Mouse (Mus musculus): Measurements from ENCODE around the gene Bcr.
A peak's percentile ranks its signal among the peaks of the same experiment; 100 is the strongest.

Gene Bcr

DNA sequence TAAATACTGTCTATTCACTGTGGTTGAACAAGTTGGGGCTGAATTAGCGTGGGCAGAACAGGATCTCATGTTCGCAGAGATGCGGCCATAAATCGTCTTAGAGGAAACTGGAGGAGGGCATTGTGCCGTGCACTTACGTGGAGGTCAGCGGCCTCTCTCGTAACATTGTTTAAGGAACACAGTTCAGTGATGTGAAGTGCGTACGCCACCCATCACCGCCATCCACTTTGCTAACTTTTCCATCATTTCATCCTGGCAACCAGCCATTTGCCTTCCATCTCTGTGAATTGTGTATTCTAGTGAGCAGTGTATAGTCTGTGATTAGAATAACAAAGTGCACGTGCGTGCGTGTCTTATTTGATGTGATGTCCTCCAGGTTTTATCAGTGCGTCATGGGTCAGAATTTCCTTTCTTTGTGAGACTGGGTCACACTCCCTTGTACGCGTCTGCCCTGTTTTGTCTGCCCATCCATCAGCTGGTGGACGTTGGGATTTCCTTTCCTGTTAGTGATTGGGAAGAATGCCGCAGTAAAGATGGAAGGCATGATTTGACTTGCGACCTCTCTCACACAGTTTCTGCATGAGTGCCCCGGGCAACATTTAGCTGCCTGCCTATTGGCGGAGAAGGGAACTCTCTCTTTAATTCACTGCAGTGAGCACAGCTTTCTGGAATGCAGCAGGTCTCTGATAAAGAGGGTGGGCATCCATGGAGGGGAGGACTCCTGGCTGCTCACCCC is 33.0 kb downstream of the Bcr start:
- no peak for DNase-seq (ENCODE audit: low read depth, low spot score)

DNA sequence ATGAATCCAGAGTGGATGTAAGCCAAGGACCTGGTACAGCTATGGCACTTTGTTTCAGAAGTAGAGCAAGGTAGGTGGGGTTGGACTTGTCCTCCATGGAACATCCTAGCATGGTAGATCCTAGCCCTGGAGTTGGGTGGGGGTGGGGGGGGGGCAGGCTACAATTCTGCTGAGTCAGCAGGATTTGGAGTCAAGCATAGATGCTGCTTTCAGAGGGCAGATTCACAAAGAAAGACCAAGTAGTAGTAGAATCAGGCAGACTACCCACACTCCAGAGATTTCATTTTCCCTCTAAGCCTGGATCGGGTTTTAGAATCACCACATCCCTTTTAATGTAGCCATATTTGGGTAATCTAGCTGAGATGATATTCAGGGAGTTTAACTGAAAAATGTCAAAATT is 33.9 kb downstream of the Bcr start:
- no peak for DNase-seq (ENCODE audit: low read depth, low spot score)

DNA sequence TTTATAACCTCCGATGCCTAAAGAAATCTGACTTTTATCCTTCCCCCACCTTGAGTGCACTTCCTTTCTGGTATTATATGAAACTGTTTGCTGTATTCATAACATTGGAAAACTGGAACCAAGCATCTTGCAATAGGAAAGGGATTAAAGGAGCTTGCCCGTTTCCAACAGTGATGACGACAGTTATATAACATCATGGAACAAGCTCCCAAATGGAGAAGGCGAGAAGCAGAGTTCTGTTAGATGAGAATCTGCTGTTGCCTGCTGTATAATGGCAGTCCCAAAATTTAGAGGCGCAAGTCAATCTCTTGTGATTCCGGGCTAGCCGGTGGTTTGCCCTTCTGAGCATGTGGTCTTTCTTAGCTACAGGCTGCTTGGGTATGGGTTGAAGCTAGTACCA is 34.8 kb downstream of the Bcr start:
- no peak for DNase-seq (ENCODE audit: low read depth, low spot score)

DNA sequence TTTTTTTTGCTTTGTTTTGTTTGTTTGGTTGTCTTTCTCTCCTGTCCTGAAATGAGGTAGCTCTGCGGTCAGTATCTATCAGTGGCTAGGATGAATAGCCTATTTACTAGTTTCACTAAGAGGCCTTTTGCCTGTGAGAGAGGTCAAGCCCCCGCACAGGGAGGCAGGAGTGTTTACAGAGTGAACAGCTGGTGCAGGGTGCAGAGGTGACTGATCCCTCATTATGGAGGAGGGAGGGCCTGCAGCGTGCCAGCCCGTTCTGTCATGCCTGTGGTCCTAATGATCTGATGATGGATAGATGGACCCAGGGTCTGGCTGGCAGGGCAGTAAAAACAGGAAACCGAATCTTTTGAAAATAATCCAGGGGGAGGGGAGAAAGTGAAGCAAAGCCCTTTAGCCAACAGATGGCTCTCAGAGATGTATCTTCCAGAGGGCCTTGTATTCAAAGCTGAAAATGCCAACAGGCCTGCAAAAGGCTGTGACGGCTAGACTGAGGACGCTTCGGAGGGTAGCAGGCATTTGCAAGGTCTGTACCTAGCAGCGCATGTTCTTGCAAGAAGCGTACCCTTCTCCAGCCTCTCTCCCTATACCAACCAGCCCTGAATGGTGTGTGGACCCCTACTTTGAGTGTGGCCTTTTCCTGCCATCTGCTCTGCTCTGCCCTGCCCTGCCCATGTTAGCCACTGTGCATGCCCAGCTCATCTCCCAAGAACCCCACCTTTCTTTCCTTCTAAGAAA is 38.2 kb downstream of the Bcr start:
- DNase-seq (ENCODE audit: low read depth, low spot score) = no peak

DNA sequence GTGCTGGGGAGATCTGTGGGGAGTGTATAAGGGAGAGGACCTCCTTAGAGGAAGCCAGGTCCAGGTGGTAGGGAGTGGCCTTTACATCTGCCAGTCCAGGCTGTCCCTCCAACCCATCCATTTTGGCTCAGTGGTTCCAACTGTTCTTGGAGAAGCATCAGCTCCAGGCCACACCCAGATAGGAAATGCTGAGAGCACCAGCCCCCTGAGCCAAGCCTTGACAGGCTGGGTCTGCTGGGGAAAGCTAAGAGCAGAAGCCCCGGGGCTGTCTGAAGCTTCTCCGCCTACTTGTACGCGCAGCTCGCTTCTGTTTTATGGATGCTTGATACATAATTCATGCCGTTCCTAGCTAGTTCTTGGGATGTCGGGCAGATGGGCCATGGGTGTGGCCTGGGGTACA is 39.9 kb downstream of the Bcr start:
- no peak for DNase-seq (ENCODE audit: low read depth, low spot score)

DNA sequence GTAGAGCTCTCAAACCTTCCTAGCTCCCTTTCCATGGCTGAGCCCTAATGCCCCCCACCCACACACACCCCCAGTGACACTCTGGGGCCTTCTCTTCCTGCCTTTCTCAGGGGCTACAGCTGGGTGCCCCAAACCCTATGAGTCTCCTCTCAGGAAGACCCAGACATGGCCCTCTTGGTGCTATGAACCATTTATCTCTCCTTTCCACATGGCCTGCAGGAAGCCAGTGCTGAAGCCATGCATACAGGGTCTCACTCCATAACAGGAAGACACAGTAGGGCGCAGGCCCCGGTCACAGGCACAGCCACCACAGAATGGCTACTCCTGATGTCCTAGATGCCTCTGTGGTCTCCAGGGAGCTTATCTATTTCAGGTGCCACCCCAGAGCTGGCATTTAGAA is 43.1 kb downstream of the Bcr start:
- DNase-seq (ENCODE audit: low read depth, low spot score) = no peak

DNA sequence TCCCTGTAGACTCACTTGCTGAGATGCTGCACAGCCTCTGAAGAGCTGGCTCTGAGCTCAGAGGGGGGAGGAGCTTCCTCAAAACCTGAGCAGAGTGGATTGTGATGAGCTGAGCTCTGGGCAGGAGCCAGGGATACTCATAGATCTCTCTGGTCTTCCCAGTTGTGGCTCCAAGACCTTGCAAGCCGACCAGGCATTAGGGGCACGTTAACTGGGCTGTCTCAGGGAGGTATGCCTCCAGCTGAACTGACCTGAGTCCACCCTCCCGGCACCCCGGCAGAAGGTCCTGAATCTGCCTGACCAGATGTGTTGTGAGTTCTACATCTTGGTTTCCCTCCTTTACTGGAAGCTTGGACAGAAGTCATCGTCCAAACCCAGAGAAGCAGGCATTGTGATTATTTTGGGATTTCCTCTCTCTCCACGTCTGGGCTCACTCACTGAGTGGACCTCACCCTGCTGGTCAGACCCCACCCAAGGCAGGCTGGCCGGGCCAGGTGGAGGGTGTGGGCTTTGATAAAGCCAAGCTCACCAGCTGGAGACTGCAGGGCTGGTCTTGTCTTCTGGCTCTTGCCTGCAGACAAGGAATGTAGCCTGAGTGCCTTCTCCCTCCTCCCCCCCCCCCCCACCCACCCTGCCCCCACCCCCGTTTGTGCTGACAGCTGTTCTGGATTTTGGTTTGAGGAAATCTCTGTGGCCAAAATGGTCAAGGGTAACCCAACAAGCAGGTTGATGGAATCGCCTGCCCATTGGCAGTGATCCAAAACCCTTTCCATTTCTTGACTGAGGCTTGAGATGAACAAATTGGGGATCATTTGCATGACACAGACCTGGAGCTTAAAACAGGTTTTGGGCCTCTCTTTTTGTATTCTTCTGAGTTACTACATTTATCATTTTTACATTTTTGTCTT is 44.1 kb downstream of the Bcr start:
- peak; percentile 48 for DNase-seq (ENCODE audit: low read depth, low spot score)

DNA sequence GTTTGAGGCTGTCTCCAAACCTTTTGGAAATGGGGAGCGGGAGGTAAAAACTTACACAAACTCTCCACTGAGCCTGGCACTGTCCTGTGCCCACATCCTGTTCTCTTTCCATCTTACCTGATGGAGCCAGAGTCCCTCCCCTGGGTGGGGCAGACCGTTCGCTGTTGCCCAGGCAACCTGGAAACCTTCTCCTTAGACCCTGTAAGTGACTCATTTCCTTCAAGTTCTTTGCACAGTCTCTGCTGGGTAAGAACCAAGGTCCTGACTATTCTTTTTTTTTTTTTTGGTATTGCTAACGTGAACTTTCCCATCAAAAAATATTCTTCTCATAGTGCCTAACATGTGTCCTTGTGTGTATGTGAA is 44.7 kb downstream of the Bcr start:
- no peak for DNase-seq (ENCODE audit: low read depth, low spot score)

DNA sequence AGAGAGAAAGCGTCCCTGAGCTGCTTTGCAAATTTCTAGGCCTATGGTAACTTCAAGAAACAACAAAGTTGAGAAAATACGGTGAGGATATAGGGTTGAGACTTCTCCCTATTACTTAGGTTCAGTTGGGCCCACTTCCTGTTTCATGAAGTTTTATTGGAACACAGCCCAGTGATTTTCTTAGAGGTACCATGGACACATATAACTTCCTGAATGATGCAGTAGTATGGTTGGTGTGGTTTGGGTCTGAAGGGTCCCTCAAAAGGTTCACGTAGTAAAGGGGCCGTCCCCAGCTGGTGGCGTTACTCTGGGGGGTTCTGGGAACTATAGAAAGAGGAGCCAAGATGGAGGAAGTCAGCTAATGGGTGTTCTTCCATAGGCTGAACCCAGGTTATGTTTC is 45.3 kb downstream of the Bcr start:
- DNase-seq (ENCODE audit: low read depth, low spot score) = no peak

DNA sequence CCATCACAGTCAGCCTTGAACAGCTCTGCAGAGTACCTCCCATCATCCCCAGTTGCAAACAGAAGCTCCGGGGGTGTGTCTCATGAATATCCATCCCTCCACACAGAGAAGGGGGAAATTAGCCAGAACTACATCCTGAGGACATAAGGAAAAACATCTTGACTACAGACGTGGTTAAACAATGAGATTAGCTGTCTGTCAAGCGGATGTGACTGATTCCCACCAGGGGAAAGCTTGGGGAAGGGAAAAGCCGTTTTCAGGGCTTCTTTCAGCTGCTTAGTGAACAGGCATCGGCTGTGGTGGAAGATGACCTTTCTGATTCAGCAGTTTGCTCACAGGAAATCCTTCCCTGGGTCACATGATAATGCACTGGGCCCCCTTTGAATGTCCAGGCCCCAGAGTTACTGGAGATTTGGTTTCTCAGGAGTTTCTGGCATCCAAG is 46.6 kb downstream of the Bcr start:
- no peak for DNase-seq (ENCODE audit: low read depth, low spot score)

DNA sequence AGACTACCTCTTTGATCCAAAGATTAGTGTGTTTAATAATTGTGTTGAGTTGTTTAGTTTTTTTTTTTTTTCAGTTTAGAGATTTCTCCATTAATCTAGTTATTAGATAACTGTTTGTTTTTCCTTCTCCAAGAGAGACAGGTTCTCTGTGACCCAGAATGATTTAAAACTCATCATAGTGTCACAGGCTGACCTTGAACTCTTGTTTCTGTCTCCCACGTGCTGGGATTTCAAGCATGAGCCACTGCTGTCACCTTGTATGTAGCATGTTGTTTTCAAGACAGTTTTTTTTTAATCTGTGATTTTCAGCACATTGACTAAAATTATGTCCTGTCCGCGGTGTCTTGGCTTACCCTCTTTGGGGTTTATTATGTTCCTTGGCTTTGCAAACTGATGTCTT is 47.7 kb downstream of the Bcr start:
- no peak for DNase-seq (ENCODE audit: low read depth, low spot score)

DNA sequence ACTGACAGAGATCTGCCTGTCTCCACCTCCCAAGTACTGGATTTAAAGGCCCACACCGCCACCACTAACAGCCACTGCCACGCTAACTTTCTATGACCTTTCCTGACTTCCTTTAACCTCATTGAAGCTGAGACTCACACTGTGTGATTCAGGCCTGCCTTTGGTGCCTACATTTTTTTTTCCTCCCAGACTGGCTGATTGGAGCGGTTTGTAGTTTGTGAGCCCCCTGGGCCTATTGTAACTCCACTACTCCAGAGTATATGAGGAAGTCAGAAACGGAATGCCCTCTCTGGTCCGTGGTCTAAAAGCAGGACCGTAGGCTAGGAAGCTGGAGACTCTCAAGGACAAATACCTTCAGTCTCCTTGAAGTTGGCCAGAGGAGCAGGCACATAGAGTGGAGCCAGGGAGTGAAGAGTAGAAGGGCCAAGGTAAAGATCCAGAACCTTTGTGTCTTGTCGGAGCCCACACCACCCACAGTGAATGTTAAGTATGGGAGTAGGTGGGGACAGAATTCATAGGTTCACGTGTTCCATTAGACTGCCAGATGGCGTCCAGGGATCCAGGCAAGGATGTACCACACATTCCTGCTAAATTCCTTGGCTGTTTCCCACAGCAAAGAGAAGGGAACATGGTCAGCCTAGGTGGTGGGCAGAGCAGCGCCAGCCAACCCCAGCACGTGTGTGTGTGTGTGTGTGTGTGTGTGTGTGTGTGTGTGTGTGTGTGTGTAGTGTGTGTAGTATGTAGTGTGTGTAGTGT is 51.2 kb downstream of the Bcr start:
- DNase-seq (ENCODE audit: low read depth, low spot score) = no peak

DNA sequence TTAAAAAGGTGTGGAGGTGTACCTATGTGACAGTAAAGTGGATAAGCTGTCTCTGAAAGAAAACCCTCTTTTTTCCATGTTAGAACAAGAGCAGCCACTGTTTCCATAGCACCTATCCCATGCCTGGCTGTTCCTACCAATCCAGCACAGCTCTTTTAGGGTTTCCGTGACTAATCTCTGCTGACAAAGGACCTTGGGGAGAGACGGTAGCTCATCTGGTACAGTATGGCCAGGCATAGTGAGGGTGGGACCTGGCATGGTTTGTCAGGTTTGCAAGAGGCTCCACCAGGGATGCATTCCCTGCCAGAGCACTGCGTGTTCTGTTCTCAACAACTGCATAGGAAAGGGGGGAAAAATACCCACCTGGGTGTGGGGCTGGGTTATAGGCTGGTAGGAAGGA is 52.0 kb downstream of the Bcr start:
- DNase-seq (ENCODE audit: low read depth, low spot score) = no peak

DNA sequence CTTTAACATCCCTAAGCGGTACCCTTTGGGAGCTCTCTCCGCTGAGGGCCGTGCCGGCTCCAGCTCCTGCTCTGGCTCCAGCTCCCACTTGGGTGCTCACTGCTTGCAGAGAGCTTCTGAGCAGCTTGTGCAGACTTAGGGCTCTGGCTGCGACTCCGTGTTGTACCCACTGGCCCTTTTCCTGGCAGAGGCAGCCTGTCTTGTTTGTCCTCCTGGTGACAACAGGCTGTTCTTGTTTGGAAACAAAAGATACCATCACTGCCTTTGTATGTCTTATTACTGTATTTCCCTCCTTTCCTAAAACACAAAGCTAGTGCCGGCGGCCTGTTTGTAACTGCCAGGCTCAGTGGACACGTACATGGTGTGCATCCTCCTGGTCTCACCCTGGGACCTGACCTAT is 53.2 kb downstream of the Bcr start:
- no peak for DNase-seq (ENCODE audit: low read depth, low spot score)

DNA sequence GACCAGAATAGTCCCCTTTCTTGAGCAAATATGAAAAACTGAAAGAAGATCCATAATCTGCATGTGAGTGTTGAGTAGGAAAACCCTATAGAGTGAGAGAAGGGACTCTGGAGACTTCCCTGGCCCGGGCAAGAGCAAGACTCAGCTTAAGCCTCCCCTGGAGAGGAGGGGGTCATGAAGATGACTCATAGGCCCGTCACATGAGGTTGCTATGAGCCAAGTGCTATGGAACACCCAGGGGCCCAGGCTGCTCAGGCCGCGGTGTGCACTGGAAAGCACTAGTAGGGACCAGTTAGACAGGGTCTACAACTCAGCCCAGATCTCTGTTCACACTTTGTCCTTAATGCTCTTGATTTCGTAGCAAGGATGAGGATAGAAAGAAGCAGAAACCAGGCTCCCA is 54.8 kb downstream of the Bcr start:
- DNase-seq (ENCODE audit: low read depth, low spot score) = no peak

DNA sequence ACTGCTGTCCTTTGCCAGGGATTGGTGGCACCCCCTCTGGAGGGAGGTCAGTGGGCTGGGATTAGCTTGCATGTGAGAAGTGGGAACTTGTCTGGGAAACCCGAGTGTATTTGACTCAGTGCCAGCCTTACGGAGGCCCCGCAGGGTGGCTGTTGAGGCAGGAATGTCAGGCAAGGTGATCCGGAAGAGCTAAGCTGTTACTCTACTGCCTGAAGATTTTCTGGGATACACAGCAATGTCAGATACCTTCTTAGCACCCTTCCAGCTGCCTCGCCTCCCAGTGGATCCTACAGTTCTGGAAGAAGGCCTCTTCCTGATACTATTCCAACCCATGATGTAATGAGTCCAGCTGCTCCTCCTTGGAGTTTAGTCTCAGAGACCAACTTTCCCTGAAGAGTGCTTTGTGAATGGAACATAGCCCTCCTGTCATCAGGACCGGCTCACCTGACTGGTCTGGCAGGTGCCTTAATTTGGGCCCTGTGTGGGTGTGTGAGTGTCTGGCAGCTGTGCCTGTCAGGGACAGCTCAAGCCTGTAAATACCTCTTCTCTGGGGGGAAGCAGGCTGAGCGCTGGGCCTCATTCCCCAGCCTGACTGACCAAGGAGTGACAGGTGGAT is 56.6 kb downstream of the Bcr start:
- peak; percentile 39 for DNase-seq (ENCODE audit: low read depth, low spot score)

DNA sequence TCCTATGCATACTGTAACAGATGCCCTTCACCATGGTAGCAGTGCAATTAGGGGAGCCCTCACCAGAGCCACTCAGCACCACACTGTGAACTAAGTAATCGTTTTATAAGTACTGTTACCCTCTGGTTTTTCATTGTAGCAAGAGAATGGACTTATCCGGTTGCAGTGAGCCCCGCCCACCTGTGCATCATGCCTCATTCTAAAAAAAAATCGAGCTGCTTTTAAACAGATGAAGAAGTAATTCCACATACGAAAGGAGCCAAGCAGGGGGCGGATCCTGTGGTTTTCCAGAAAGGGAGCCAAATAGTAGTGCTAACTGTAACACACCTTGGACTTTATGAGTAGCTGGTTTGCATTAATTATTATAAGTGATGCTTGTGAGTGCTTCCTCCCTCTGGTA is 58.1 kb downstream of the Bcr start:
- no peak for DNase-seq (ENCODE audit: low read depth, low spot score)

DNA sequence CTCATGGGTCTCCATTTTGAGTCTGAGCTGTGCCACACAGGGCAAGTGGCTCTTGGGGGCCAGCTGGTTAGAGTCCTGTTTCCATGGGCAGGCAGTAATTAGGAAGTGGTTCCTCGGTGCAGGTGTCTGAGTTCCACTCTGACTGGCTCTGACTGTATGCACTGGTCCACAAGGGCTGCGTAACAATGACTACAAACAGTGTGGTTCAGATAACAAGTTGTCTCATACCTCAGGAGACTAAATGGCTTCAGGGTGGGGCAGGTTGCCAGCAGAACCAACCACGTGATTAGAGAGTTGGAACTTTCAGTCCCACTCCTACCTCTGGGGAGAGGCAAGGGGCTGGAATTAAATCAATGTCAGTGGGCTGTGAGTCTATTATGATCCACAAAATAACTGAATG is 59.0 kb downstream of the Bcr start:
- peak; percentile 46 for DNase-seq (ENCODE audit: low read depth, low spot score)

DNA sequence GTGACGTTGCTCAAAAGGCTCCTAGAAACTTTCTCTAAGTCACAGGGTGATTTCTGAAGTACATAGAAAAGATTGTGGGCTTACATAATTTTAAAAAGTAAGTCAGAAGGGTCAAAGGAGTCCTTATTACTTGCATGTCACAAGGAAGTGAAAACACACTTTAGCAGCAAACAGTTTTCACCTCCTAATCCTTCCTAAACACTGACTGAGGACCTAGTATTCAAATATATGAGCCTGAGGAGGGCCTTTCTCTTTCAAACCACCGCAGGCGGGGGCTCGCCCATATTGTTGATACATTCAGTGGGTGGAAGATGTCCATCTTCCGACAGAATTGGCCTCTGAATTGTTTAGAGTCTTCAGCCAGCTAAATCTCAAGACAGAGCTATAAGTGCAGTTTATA is 59.8 kb downstream of the Bcr start:
- DNase-seq (ENCODE audit: low read depth, low spot score) = no peak

DNA sequence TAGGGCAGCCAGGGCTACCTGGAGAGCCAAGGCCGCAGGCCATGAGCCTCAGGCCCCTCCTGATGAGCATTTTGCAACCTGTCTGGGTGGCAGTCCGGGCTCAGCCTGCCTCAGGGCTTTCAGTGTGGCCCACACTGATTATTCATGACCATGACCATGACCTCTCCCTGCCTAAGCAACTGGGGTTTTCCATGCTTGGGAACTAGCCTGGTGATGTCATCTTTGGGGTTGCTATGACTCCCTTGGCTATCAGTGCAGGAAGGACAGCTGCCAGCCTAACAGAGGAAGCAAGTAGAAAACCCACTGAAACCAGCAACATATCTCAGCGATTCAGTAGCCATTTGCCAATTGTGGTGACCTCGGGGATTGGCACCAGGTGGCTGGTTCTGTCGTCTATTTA is 60.6 kb downstream of the Bcr start:
- peak; percentile 69 for DNase-seq (ENCODE audit: low read depth, low spot score)

DNA sequence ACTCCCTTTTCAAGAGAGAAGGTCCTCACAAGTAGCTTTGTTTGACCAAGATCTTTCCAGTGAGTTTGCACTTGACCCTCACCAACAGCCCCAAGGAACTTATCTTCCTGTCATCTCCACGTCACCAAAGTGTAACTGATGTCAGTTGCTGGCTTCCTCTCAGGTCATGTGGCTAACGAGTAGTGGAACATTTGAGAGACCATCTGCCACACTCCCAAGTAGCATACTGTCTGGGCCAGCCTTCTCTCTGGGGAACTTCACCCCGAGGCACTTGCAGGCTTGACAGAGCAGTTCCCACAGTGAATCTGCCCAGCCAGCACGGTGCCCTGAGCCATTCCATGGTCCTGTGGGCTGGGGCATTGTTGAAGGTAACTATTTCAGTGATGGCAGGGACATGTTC is 65.2 kb downstream of the Bcr start:
- no peak for DNase-seq (ENCODE audit: low read depth, low spot score)
